8 mouse cellular contexts compared by ENCODE assay signal in the genomic region with DNA sequence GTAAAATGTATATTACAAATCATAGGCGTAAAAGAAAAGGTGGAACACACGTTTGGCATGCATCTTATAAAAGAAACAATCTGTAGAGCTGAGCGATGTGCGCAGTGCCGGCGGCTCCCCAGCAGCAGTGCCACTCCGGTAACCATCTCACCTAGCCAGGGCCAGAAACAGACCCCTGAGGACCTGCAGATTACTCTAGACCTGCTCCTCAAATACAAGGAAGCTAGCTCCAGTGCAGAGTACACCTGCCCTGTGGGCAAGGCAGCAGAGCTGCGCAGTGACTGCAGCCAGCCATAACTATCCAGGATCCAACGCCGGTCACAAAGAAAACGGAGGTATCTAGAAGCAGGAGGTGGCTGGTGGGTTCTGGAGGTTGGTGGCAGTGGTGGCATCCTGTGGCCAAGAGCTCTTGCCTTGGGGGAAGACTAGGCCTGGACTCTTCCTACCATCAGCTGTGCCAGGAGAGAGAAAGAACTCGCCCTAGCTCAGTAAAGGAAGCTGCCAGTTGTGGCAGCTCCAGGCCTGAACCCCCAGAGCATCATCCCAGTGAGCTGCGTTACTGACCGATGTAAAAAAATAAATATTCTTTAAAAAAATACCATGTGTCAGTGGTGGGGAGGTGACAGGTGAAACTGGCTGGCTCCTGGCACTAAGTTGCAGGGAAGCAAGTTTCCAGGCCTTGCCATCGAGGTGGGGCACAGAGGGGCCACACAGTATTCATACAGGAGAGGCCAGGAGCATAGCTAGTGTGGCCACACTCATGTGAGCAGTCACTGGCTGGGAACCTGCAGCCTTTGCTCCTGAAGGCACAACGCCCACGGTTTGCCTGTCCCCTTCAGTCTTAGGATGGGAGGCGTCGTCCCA. TPM values are rescaled to one million over a fixed set of nuclear protein-coding genes. Genes with fewer than 3 reads are reported as not detected.
DNase-seq lines count a peak whose midpoint lies in the region; ATAC-seq and TF ChIP-seq lines count a peak whose summit lies in the region.

No protein-coding gene starts in this region.

- H3K9me3 ChIP-seq in limb, embryonic 12.5 days, result no peaks in the 10 kb centered on the region
- no peaks in the 10 kb centered on the region for H3K9me3 ChIP-seq in stomach, embryonic 15.5 days

- H3K9ac ChIP-seq in limb, embryonic 12.5 days (replicated peaks), result 0 out of 2 replicates have a peak overlapping the region, but pooled peaks have one; percentile 23
- H3K9ac ChIP-seq in stomach, embryonic 15.5 days, result no peak overlapping the region

- no peak for TF ChIP-seq CTCF in spleen, adult 2 months (IDR thresholded peaks at IDR 0.05; ENCODE audit: extremely low read depth, insufficient read depth, insufficient read length, insufficient replicate concordance)

- H3K36me3 ChIP-seq in spleen, adult 2 months (ENCODE audit: control insufficient read depth, insufficient read depth, low read length), result peaks cover 9% of the 10 kb centered on the region
- peaks cover 73% of the 10 kb centered on the region for H3K36me3 ChIP-seq in limb, embryonic 12.5 days
- peaks cover 45% of the 10 kb centered on the region for H3K36me3 ChIP-seq in stomach, embryonic 15.5 days

- no peak for TF ChIP-seq POLR2A in spleen, adult 2 months (IDR thresholded peaks at IDR 0.05; ENCODE audit: low read depth, low read length)

- peak overlapping the region; percentile 97 for H3K4me2 ChIP-seq in limb, embryonic 12.5 days
- H3K4me2 ChIP-seq in stomach, embryonic 15.5 days, result peak overlapping the region; percentile 42

- H3K27ac ChIP-seq in spleen, adult 2 months (ENCODE audit: insufficient read depth, low read length), result 0 out of 2 replicates have a peak overlapping the region, but pooled peaks have one; percentile 16
- H3K27ac ChIP-seq in limb, embryonic 12.5 days, result peak overlapping the region; percentile 73; the same call in 1 of the 2 replicates
- H3K27ac ChIP-seq in stomach, embryonic 15.5 days, result peak overlapping the region; percentile 69

- ATAC-seq in CD4-positive, CD25-positive, alpha-beta regulatory T cell, adult 4 months, result no peak
- ATAC-seq in limb, embryonic 12.5 days (ENCODE audit: insufficient number of reproducible peaks, insufficient read depth, low FRiP score, low TSS enrichment, low read depth), result no peak
- no peak for ATAC-seq in stomach, embryonic 15.5 days (ENCODE audit: insufficient read depth, low FRiP score, low read depth)

- H3K4me3 ChIP-seq in spleen, adult 2 months (ENCODE audit: extremely low read depth, insufficient read depth, insufficient read length), result no peak overlapping the region
- peak overlapping the region; percentile 72; the same call in 1 of the 2 replicates for H3K4me3 ChIP-seq in limb, embryonic 12.5 days (replicated peaks)
- H3K4me3 ChIP-seq in stomach, embryonic 15.5 days (replicated peaks), result peak overlapping the region; percentile 97; the same call in 1 of the 2 replicates

- peaks cover 6% of the 10 kb centered on the region for H3K4me1 ChIP-seq in spleen, adult 2 months (ENCODE audit: control insufficient read depth, insufficient read depth, insufficient read length)
- peaks cover 21% of the 10 kb centered on the region for H3K4me1 ChIP-seq in limb, embryonic 12.5 days (replicated peaks)
- peaks cover 19% of the 10 kb centered on the region for H3K4me1 ChIP-seq in stomach, embryonic 15.5 days

- 92% methylated on average over 19 of the region's 19 CpGs for WGBS in spleen, adult 2 months
- 89% methylated on average over 19 of the region's 19 CpGs for WGBS in limb, embryonic 12.5 days
- 86% methylated on average over 19 of the region's 19 CpGs for WGBS in stomach, embryonic 15.5 days

- no peaks in the 10 kb centered on the region for H3K27me3 ChIP-seq in spleen, adult 2 months (ENCODE audit: control insufficient read depth, insufficient read depth, low read length)
- H3K27me3 ChIP-seq in limb, embryonic 12.5 days, result 0 out of 2 replicates have a peak, but pooled peaks cover 9% of the 10 kb centered on the region
- no peaks in the 10 kb centered on the region for H3K27me3 ChIP-seq in stomach, embryonic 15.5 days (replicated peaks)

- peak; percentile 29 for DNase-seq in CD4-positive, CD25-positive, alpha-beta regulatory T cell, adult 2 months (ENCODE audit: low read depth, low spot score)
- DNase-seq in spleen, adult 2 months (ENCODE audit: low read depth in 1 of 2, low spot score in 2 of 2), result no peak
- DNase-seq in spleen, postnatal 36 days (ENCODE audit: low spot score in 2 of 2), result no peak
- no peak for DNase-seq in urinary bladder, postnatal 14 days (ENCODE audit: low spot score)
- no peak for DNase-seq in ovary, postnatal 14 days (ENCODE audit: low spot score)

RNA-seq across cellular contexts. Expression of a gene that starts 0.9 kb away (rescaled TPM):
- polyA plus RNA-seq in CD4-positive, CD25-positive, alpha-beta regulatory T cell, adult 4 months (2017; shearing (Covaris generic)), result 100 to 1,000 TPM; 212 to 257 TPM
- polyA plus RNA-seq in spleen, adult 2 months (2012; rRNA removed), result 123 and 133 TPM in 2 replicates
- polyA plus RNA-seq in limb, embryonic 12.5 days (2016; fragmentation: Nextera tagmentation; extraction: Ambion mirVana), result 318 and 327 TPM in 2 replicates
- polyA plus RNA-seq in stomach, embryonic 15.5 days (2015; fragmentation: Nextera tagmentation; extraction: Ambion mirVana), result 317 and 334 TPM in 2 replicates

RNA-seq across cellular contexts. Expression of a gene that starts 16.4 kb away (rescaled TPM):
- polyA plus RNA-seq in CD4-positive, CD25-positive, alpha-beta regulatory T cell, adult 4 months (2017; shearing (Covaris generic)), result 1 to 10 TPM; 3.3 to 4.7 TPM
- 11.0 and 13.2 TPM in 2 replicates for polyA plus RNA-seq in spleen, adult 2 months (2012; rRNA removed)
- polyA plus RNA-seq in limb, embryonic 12.5 days (2016; fragmentation: Nextera tagmentation; extraction: Ambion mirVana), result 74.8 and 75.2 TPM in 2 replicates
- 38.1 and 46.1 TPM in 2 replicates for polyA plus RNA-seq in stomach, embryonic 15.5 days (2015; fragmentation: Nextera tagmentation; extraction: Ambion mirVana)

RNA-seq across cellular contexts. Expression of a gene that starts 28.2 kb away (rescaled TPM):
- polyA plus RNA-seq in CD4-positive, CD25-positive, alpha-beta regulatory T cell, adult 4 months (2017; shearing (Covaris generic)), result 10 to 100 TPM; 25.3 to 38.9 TPM
- 35.7 and 46.8 TPM in 2 replicates for polyA plus RNA-seq in spleen, adult 2 months (2012; rRNA removed)
- 19.4 and 20.6 TPM in 2 replicates for polyA plus RNA-seq in limb, embryonic 12.5 days (2016; fragmentation: Nextera tagmentation; extraction: Ambion mirVana)
- polyA plus RNA-seq in stomach, embryonic 15.5 days (2015; fragmentation: Nextera tagmentation; extraction: Ambion mirVana), result 33.6 TPM in 2 replicates

RNA-seq across cellular contexts. Expression of a gene that starts 30.0 kb away (rescaled TPM):
- polyA plus RNA-seq in CD4-positive, CD25-positive, alpha-beta regulatory T cell, adult 4 months (2017; shearing (Covaris generic)), result not detected
- 0.08 and 0.09 TPM in 2 replicates for polyA plus RNA-seq in spleen, adult 2 months (2012; rRNA removed)
- polyA plus RNA-seq in limb, embryonic 12.5 days (2016; fragmentation: Nextera tagmentation; extraction: Ambion mirVana), result 0.08 TPM in 1 of 2 replicates, not detected in the other
- 0.06 TPM in 1 of 2 replicates, not detected in the other for polyA plus RNA-seq in stomach, embryonic 15.5 days (2015; fragmentation: Nextera tagmentation; extraction: Ambion mirVana)

RNA-seq across cellular contexts. Expression of a gene that starts 46.6 kb away (rescaled TPM):
- polyA plus RNA-seq in CD4-positive, CD25-positive, alpha-beta regulatory T cell, adult 4 months (2017; shearing (Covaris generic)), result 10 to 100 TPM; 12.2 to 22.2 TPM
- 127 and 130 TPM in 2 replicates for polyA plus RNA-seq in spleen, adult 2 months (2012; rRNA removed)
- 43.7 and 50.3 TPM in 2 replicates for polyA plus RNA-seq in limb, embryonic 12.5 days (2016; fragmentation: Nextera tagmentation; extraction: Ambion mirVana)
- polyA plus RNA-seq in stomach, embryonic 15.5 days (2015; fragmentation: Nextera tagmentation; extraction: Ambion mirVana), result 37.1 and 41.9 TPM in 2 replicates

Comparison
In these comparisons a context has a peak if more than half of its experiments do, and no peak if none do; other contexts are left out.
1. H3K27ac ChIP-seq: peak in every context shown above with its lines; median percentile 73 in limb, embryonic 12.5 days; 69 in stomach, embryonic 15.5 days; 16 in spleen, adult 2 months.